Mouse (Mus musculus): Measurements from ENCODE around the gene Dhx37. TPM values are rescaled to one million over a fixed set of nuclear protein-coding genes. Genes with fewer than 3 reads are reported as not detected.
A peak's percentile ranks its signal among the peaks of the same experiment; 100 is the strongest.

Dhx37 gene
- total RNA-seq, 2 experiments from 2014 or later, result 10.8 to 11.5 TPM

GRCm38 (mm10) chr5:125411972-125412530 is 21.9 kb downstream of the Dhx37 start:
- peak; percentile 64 to 77 for DNase-seq
- intact Hi-C loops (cut with DNase I), result loop anchor here (5.0 kb wide), 1 partner anchor 50 kb away; no protein-coding TSS in a partner anchor

DNA sequence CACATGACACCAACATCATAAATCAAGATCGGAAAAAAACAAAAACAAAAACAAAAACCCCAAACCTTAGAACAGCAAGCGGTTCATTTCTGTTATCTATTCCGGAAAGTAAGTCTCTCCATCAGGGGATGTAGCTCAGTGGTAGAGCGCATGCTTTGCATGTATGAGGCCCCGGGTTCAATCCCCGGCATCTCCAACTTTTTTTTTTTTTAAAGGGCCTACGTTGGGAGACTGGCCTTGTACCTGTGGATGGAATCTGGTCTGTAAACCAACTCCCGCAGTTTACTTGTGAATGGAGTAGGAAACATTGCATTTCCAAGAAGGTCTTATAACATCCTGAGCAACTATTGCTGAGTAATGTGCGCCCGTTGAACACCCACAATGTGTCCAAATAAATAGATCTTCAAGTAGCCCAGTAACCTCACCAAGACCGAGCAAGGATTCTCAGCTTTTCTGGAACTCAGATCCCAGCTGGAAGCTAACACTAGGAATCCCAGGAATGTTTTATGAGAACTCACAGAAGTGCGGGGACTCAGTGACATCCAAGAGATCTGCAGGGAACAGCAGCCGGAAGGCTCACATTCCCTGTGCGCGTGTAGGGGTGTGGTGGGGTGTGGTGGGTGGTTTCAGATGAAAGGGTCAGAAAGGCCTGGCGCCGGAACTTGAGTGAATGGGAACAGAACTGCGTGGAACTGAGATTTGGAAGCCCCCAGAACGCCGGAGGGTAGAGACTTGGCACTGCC is 24.4 kb downstream of the Dhx37 start:
- DNase-seq, result no peak
- intact Hi-C loops (cut with DNase I), result loop anchor here (5.0 kb wide), 1 partner anchor 53 kb away; no protein-coding TSS in a partner anchor

GRCm38 (mm10) chr5:125408842-125409241 is 25.1 kb downstream of the Dhx37 start:
- DNase-seq, result peak; percentile 81 to 82
- intact Hi-C loops (cut with DNase I), result no loop called here

DNA sequence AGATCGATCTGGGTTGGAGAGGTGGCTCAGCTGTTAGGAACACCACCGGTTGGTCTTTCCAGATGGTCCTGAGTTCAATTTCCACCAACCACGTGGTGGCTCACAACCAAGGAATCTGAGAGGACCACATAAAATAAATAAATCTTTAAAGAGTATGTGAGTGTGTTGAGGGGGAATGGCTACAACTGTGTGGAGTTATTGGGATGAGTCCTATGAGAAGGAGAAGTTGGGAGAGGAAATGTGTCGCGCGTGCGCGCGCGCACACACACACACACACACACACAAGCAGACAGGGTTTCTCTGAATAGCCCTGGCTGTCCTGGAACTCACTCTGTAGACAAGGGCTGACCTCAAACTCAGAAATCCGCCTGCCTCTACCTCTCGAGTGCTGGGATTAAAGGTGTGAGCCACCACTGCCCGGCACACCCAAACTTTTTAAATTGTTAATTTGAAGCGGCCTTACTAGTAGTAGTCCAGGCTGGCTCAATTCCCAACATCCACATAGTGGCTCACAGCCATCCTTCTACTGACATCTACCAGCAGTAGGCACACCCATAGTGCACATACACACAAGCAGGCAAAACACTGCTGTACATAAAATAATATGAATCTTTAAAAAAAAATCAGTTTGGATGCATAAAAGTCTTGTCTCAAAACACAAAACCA is 25.9 kb downstream of the Dhx37 start:
- intact Hi-C loops (cut with DNase I), result no loop called here
- DNase-seq, result no peak

- intact Hi-C loops (cut with DNase I), result no loop called here
- DNase-seq, result no peak
These were observed 26.7 kb downstream of the Dhx37 start for GRCm38 (mm10) chr5:125407020-125407830.

- DNase-seq, result peak; percentile 64
- intact Hi-C loops (cut with DNase I), result no loop called here
These were observed 27.5 kb downstream of the Dhx37 start for GRCm38 (mm10) chr5:125406322-125407016.

- peak; percentile 84 to 89 for DNase-seq
- intact Hi-C loops (cut with DNase I), result loop anchor here (2.0 kb wide), 1 partner anchor 17 kb away; the partner anchor contains the start of gene Gm10382
These were observed 28.2 kb downstream of the Dhx37 start for GRCm38 (mm10) chr5:125405546-125406248.

GRCm38 (mm10) chr5:125404903-125405545 is 28.9 kb downstream of the Dhx37 start:
- intact Hi-C loops (cut with DNase I), result loop anchor here (2.0 kb wide), 1 partner anchor 16 kb away; the partner anchor contains the start of gene Gm10382
- peak; percentile 53 to 54 for DNase-seq

- DNase-seq, result no peak
- intact Hi-C loops (cut with DNase I), result loop anchor here (2.0 kb wide), 1 partner anchor 16 kb away; the partner anchor contains the start of gene Gm10382
These were observed 29.4 kb downstream of the Dhx37 start for GRCm38 (mm10) chr5:125404536-125404902.

GRCm38 (mm10) chr5:125403481-125404465 is 30.1 kb downstream of the Dhx37 start:
- intact Hi-C loops (cut with DNase I), result loop anchor here (2.0 kb wide), 1 partner anchor 15 kb away; the partner anchor contains the start of gene Gm10382

GRCm38 (mm10) chr5:125402991-125403390 is 30.9 kb downstream of the Dhx37 start:
- intact Hi-C loops (cut with DNase I), result no loop called here
- DNase-seq, result no peak

More at GRCm38 (mm10) chr5:125403481-125404465, 30.1 kb downstream of the Dhx37 start:
- peak; percentile 68 to 74 for DNase-seq

DNA sequence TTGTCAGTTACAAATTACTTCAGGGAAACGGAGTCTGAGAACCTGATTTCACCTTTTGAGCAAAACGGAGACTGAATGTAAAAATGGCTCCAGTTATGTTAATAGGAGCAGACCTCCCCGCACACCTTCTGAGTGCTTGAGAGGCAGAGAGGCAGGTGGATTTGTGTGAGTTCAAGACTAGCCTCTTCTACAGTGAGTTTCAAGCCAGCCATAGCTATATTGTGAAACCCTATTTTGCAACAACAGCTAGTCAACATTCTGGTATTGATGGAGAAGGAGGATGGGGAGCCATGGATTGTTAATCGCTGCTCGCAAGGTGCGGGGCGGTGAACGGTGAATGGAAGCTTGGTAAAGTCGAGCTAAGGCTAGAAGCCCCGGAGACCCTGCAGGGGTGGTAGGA is 31.4 kb downstream of the Dhx37 start:
- no peak for DNase-seq
- intact Hi-C loops (cut with DNase I), result no loop called here

DNA sequence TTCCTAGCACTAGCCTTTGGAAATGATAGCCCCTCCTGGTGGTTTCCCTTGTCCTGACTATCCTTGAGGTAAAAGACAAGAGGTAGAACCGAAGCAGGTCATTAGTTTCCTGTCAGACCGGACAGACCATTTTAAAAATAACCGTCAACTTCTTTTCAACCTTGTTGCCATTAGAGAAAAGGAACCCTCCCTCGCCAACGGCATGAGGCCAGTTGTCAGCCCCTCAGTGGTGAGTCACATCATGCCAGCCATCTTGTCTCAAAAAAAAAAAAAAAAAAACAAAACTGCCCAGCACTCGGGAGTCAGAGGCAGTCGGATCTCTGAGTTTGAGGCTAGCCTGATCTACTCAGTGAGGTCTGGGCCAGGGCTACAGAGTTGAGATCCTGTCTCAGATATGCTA is 33.0 kb downstream of the Dhx37 start:
- no peak for DNase-seq

DNA sequence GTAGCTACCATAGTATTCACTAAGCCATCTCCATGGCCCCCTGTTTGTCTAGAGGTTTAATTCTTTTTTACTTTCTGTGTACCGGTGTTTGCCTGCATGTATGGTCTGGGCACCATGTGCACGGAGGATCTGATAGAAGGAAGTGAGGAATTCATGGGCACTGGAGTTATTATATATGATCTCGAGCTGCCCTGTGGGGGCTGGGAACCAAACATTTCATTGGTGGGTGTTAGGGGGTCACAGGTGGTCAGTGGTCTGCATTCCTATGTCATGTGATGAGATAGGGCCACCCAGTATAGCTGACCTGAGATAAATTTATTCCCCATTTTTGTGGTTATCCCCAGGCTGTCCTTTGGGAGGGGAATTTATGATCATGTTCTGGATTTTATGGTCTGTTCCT is 38.9 kb downstream of the Dhx37 start:
- intact Hi-C loops (cut with DNase I), result no loop called here
- DNase-seq, result no peak

More for the DNA sequence above, 33.0 kb downstream of the Dhx37 start:
- intact Hi-C loops (cut with DNase I), result no loop called here

DNA sequence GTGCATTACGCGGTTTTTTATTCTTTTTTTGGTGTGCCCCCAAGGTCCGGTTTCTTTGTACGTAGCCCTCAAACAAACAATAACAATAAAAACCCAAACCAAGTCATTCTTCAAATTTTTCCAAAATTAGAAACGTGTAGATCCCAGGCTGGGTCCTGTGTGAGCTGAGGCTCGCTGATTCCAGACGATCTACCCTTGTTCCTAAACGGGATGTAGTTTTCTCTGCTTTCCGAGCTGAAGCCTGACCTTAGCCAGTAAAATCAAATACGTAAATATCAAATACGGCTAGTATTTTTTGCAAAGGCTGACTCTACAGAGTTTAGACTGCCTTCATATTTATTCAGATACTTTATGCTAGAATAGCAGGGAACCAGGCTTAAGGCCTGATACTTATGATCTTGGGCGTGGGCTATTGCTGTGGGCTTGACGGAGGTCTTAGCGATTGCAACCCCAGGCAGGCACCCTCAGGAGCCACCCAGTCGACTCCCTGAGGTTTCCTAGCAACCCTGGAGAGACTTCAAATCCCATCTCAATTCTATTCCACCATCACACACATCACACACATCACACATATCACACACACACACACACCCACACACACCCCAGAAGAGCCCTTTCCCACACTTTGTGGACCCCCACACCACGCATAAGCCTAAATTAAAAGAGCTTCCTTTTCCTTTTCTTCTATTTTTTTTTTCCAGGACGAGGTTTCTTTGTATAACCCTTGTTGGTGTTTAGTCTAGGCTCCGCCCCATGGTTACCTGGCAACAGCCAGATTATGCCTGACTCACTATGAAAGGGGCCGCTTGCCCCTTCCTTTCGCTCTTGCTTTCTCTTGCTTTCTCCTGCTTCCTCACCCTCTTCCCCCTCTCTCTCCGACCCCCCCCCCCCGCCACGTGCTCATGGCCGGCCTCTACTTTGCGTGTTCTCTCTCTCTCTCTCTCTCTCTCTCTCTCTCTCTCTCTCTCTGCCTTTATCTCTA is 40.0 kb downstream of the Dhx37 start:
- intact Hi-C loops (cut with DNase I), result no loop called here
- peak; percentile 70 to 80 for DNase-seq

GRCm38 (mm10) chr5:125392977-125393621 is 40.8 kb downstream of the Dhx37 start:
- DNase-seq, result peak; percentile 96 to 97
- intact Hi-C loops (cut with DNase I), result no loop called here

All from heart, postnatal 14 days (tissue).